Comparison of ENCODE assay signal across 19 mouse cellular contexts in genomic region chr3:65839664-65840063, GRCm38 (mm10).
DNase-seq lines count a peak whose midpoint lies in the region; ATAC-seq and TF ChIP-seq lines count a peak whose summit lies in the region.
"Had no signal": no experiment of that assay in that cellular context is flagged by ENCODE, and none has a peak within 500 bp of the region (broad histone marks: within the 10 kb centered on the region; RNA-seq: fewer than 3 reads in every experiment).

No protein-coding gene starts in this region.

- ATAC-seq in heart, postnatal 0 days (ENCODE audit: insufficient read depth, low read depth) = no peak
- ATAC-seq in heart, embryonic 12.5 days (ENCODE audit: insufficient number of reproducible peaks, low FRiP score) = no peak
- ATAC-seq in lung, postnatal 0 days = no peak
- ATAC-seq in common myeloid progenitor, adult 5-6 weeks (replicated peaks; ENCODE audit: low read depth, poor library complexity, severe bottlenecking) = peak; percentile 81
- ATAC-seq: hindbrain, embryonic 16.5 days had no signal

- H3K9me3 ChIP-seq in heart, postnatal 0 days (replicated peaks; ENCODE audit: control insufficient read depth, low read length) = no peaks in the 10 kb centered on the region
- H3K9me3 ChIP-seq in heart, embryonic 12.5 days (replicated peaks) = no peaks in the 10 kb centered on the region
- no peaks in the 10 kb centered on the region for H3K9me3 ChIP-seq in lung, postnatal 0 days (ENCODE audit: low read length)
- H3K9me3 ChIP-seq: heart, embryonic 13.5 days; limb, embryonic 13.5 days had no signal

- no peak for TF ChIP-seq POLR2A in lung, adult 2 months (IDR thresholded peaks at IDR 0.05; ENCODE audit: borderline replicate concordance, extremely low read depth, low read depth, low read length)

- no peaks in the 10 kb centered on the region for H3K36me3 ChIP-seq in heart, postnatal 0 days (replicated peaks; ENCODE audit: control insufficient read depth, insufficient read depth, low read length)
- no peaks in the 10 kb centered on the region for H3K36me3 ChIP-seq in heart, embryonic 12.5 days
- no peaks in the 10 kb centered on the region for H3K36me3 ChIP-seq in lung, postnatal 0 days (ENCODE audit: insufficient read depth, low read length)
- H3K36me3 ChIP-seq: heart, embryonic 13.5 days; limb, embryonic 13.5 days had no signal

- H3K4me2 ChIP-seq in heart, postnatal 0 days (ENCODE audit: low read depth, low read length) = no peak overlapping the region
- H3K4me2 ChIP-seq in heart, embryonic 12.5 days = no peak overlapping the region
- H3K4me2 ChIP-seq in lung, postnatal 0 days (replicated peaks; ENCODE audit: low read depth, low read length) = no peak overlapping the region
- H3K4me2 ChIP-seq: heart, embryonic 13.5 days; limb, embryonic 13.5 days; midbrain, embryonic 11.5 days had no signal

- TF ChIP-seq CTCF in heart, postnatal 0 days (IDR thresholded peaks at IDR 0.05; ENCODE audit: low read depth) = peak; percentile 22; the same call in 1 of the 2 replicates
- TF ChIP-seq CTCF in lung, postnatal 0 days (IDR thresholded peaks at IDR 0.05) = peak; percentile 40
- no peak for TF ChIP-seq CTCF in lung, adult 2 months (IDR thresholded peaks at IDR 0.05; ENCODE audit: insufficient read depth, low read length)

- no peak overlapping the region for H3K4me3 ChIP-seq in heart, postnatal 0 days (ENCODE audit: low read depth, low read length)
- no peak overlapping the region for H3K4me3 ChIP-seq in heart, embryonic 12.5 days
- no peak overlapping the region for H3K4me3 ChIP-seq in lung, postnatal 0 days (ENCODE audit: low read depth, low read length)
- H3K4me3 ChIP-seq in lung, adult 2 months (replicated peaks; ENCODE audit: extremely low read depth, low read depth, low read length) = no peak overlapping the region
- H3K4me3 ChIP-seq: heart, embryonic 13.5 days; limb, embryonic 13.5 days; myocyte had no signal

- no peak for TF ChIP-seq EP300 in heart, postnatal 0 days (IDR thresholded peaks at IDR 0.05; ENCODE audit: low read depth)
- no peak for TF ChIP-seq EP300 in lung, postnatal 0 days (IDR thresholded peaks at IDR 0.05)

- no peaks in the 10 kb centered on the region for H3K27me3 ChIP-seq in heart, postnatal 0 days (ENCODE audit: control insufficient read depth, insufficient read depth, low read length)
- H3K27me3 ChIP-seq in heart, embryonic 12.5 days (replicated peaks) = no peaks in the 10 kb centered on the region
- H3K27me3 ChIP-seq in lung, postnatal 0 days (replicated peaks; ENCODE audit: insufficient read depth, low read length) = no peaks in the 10 kb centered on the region
- H3K27me3 ChIP-seq: heart, embryonic 13.5 days; limb, embryonic 13.5 days had no signal

- DNase-seq in heart, postnatal 0 days (ENCODE audit: low spot score) = no peak
- no peak for DNase-seq in lung, postnatal 0 days (ENCODE audit: low spot score)
- no peak for DNase-seq in lung, adult 2 months
- DNase-seq in thymus, postnatal 14 days = no peak
- no peak for DNase-seq in left cerebral cortex, adult 18-20 months (ENCODE audit: low spot score in 2 of 2)
- DNase-seq: cerebellum, adult 11-12 months; cerebellum, postnatal 36 days; heart, postnatal 36 days; kidney, adult 2 months; kidney, postnatal 25 days; thymus, postnatal 25 days had no signal

- H3K9ac ChIP-seq in heart, postnatal 0 days (replicated peaks; ENCODE audit: low read depth, low read length) = no peak overlapping the region
- no peak overlapping the region for H3K9ac ChIP-seq in heart, embryonic 12.5 days
- H3K9ac ChIP-seq in lung, postnatal 0 days (replicated peaks; ENCODE audit: low read depth) = no peak overlapping the region
- H3K9ac ChIP-seq: heart, embryonic 13.5 days; limb, embryonic 13.5 days; liver, embryonic 14.5 days had no signal

- H3K4me1 ChIP-seq in heart, postnatal 0 days (ENCODE audit: control insufficient read depth, insufficient read depth) = peaks cover 15% of the 10 kb centered on the region
- H3K4me1 ChIP-seq in heart, embryonic 12.5 days (replicated peaks) = peaks cover 30% of the 10 kb centered on the region
- peaks cover 5% of the 10 kb centered on the region; the same call in 1 of the 2 replicates for H3K4me1 ChIP-seq in lung, postnatal 0 days (ENCODE audit: insufficient read depth, low read depth, low read length)
- H3K4me1 ChIP-seq in lung, adult 2 months (ENCODE audit: control insufficient read depth, insufficient read depth, low read length) = peaks cover 2% of the 10 kb centered on the region
- H3K4me1 ChIP-seq: limb, embryonic 13.5 days had no signal

- H3K27ac ChIP-seq in heart, postnatal 0 days (ENCODE audit: low read depth) = no peak overlapping the region
- H3K27ac ChIP-seq in heart, embryonic 12.5 days (ENCODE audit: poor library complexity, severe bottlenecking) = no peak overlapping the region
- H3K27ac ChIP-seq in lung, postnatal 0 days (ENCODE audit: low read length) = no peak overlapping the region
- H3K27ac ChIP-seq: heart, embryonic 13.5 days; limb, embryonic 13.5 days; liver, embryonic 14.5 days had no signal
